Mouse (Mus musculus): ENCODE measurements around the gene Adgrb3.
"Not testable (repeated sequence)": the region's sequence is repeated elsewhere in the genome, so short reads cannot be mapped to it uniquely, and the experiment has no call there.

Adgrb3 gene

GRCm38 (mm10) chr1:25744736-25745135 is 84.8 kb downstream of the Adgrb3 start:
- peak in 1 of 2 experiments; percentile 9 for DNase-seq (ENCODE audit: low spot score in 2 of 2)

DNA sequence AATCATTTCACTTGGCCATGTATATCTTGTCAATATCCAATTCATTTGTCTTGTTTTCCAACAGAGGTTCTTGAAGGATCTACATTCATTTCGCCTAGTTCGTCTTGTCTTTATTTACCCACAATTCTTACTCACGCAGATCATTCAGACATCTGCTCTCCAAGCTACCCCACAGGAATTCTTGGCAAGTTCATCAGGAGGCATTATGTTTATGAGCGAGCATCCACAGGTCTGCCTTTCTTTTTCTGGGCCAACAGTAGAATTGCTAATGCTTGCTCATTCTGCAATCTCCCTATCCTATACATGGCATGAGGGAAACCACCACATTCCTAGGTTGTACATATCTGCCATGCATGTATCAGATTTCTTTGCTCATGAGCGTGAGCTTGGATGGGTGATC is 99.7 kb downstream of the Adgrb3 start:
- DNase-seq (ENCODE audit: low spot score in 2 of 2): no peak

- DNase-seq (ENCODE audit: low spot score in 2 of 2): no peak
Observed at GRCm38 (mm10) chr1:25711474-25711873, 118.0 kb downstream of the Adgrb3 start.

GRCm38 (mm10) chr1:25706299-25706698 is 123.2 kb downstream of the Adgrb3 start:
- DNase-seq (ENCODE audit: low spot score in 2 of 2): no peak

GRCm38 (mm10) chr1:25698702-25699250 is 130.7 kb downstream of the Adgrb3 start:
- DNase-seq (ENCODE audit: low spot score in 2 of 2): no peak

DNA sequence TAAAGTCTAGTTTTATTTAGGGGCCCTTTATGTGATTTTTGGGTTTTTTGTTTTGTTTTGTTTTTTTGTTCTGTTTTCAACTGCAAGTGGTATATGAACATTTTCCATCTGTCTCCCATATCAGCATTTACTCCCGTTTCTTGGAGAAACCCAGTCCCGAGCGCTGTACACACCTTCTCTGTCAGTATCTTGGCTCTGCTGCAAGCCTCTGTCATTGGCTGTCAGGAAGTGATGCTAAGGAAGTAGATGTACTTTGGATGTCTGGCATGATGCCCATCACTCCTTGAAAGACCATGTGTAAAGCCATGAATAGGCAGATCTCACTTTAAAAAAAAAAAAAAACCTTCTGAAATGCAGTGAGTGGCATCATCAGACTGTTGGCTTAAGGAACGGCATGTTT is 132.3 kb downstream of the Adgrb3 start:
- DNase-seq (ENCODE audit: low spot score in 2 of 2): no peak

DNA sequence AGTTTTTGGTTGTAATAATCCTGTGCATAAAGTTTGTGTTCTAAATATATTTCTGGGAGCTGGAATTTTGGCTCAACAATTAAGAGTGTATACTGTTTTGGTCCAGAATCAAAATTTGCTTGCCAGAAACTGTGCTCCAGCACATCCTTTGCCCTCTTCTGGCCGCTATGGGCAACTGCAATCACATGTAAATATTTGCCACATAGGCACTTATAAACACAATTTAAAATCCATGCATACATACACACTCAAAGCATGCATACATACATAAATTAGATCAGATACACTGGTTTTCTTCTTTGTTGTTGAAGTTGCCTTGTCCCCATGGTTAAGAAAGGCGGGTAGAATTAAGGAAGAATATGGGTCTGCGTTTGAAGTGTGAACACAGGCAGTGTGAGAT is 132.7 kb downstream of the Adgrb3 start:
- no peak for DNase-seq (ENCODE audit: low spot score in 2 of 2)

DNA sequence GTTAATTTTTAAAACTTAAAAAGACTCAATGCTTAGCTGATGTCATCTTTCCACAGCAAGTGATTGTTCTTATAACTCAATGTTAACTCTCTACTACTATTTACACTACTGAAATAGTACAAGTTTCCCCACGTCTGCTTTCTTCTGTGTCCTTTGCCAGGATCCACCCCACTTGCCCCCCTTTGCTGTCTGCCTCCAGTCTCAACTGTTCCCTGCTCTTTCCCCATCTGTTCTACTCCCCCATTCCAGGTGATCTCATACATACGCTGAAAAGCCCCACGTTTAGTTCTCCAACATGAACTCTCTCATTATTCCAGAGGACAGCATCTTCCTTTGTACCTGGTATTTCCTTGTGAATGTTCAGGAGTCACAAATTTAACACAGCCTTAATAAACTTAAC is 147.4 kb downstream of the Adgrb3 start:
- DNase-seq (ENCODE audit: low spot score in 2 of 2): no peak

DNA sequence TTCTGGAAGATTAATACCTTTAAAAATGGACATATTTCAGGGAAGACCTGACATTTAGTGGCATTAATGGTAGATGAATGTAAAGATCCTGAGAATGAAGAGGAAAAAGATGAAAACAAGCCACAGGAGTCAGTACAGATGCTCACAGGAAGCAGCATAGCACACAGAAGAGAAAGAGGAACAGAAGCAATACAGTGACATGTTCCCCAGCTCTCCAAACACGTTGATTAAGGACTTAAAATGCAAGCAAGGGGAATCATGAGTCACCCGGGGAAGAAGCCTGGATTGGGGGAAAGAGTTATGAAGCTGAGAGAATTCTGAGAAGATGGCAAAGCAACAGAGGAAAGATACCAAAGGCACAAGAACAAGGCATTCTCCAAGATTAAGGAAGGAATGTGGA is 149.9 kb downstream of the Adgrb3 start:
- no peak for DNase-seq (ENCODE audit: low spot score in 2 of 2)

DNA sequence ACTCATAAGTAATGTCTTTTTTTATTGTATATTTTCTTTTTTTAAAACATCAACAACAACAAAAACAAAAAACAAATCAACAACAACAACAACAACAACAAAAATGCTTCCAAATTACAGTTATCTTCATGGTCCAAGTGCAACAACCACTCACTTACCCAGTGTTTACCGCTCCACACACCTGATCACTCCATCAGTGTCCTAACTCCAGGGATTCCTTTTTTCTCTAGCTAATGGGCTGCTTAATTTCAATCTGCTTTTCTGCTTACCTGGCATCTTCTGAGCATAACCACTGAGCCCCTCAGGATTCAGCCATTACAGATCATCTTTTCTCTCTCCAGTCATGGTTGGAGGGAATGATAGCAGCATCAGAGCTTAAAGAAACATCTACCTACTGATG is 176.8 kb downstream of the Adgrb3 start:
- DNase-seq (ENCODE audit: low spot score in 2 of 2): no peak

DNA sequence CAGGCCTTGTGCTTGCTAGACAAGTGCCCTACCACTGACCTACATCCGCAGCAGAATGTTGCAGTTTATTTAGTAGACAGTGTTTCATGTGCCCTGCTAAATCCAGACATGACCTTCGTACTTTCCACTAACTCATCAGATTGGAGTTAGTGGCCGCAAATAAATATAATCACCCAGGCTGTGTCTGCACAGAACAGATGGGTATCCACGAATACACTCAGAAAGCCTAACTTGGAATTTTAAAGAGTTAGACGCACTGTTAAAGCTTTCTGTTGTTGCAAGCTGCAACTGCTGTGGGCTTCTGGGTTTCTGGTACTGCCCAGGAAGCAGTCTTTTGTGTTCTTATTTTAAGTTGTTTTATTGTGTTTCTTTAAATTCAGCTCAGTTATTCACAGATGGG is 185.3 kb downstream of the Adgrb3 start:
- DNase-seq (ENCODE audit: low spot score in 2 of 2): no peak

- DNase-seq (ENCODE audit: low spot score in 2 of 2): no peak
Observed at GRCm38 (mm10) chr1:25621458-25621857, 208.0 kb downstream of the Adgrb3 start.

DNA sequence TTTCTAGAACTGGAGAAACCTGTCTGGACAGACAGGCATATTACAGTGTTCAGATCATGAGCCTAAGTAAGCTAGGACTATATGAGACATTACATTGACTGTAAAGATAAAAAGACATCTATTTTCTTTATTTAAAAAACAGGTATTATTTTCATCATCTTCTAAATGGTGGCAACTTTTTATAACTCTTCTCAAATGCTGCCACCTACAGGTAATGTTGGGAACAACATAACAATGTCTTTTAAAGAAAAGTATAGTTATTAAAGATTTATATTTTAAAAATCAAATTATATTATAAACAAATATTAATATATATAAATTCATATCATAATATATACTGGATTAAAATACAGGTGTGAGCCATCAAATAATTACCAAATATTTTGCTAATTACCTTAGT is 212.6 kb downstream of the Adgrb3 start:
- DNase-seq (ENCODE audit: low spot score in 2 of 2): no peak

DNA sequence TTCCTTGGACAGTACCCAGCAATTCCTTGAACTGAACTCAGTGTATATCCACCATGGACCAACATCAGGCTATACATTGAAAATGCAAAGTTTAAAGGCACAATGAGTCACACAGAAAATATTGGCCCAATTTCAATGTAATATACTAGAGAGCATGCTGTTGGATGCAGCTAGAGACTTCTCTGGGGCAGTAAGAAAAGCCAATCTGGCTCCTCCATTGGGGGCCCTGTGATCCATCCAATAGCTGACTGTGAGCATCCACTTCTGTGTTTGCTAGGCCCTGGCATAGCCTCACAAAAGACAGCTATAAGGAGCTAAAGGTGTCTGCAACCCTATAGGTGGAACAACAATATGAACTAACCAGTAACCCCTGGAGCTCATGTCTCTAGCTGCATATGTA is 218.7 kb downstream of the Adgrb3 start:
- not testable (repeated sequence) for DNase-seq (ENCODE audit: low spot score in 2 of 2)

DNA sequence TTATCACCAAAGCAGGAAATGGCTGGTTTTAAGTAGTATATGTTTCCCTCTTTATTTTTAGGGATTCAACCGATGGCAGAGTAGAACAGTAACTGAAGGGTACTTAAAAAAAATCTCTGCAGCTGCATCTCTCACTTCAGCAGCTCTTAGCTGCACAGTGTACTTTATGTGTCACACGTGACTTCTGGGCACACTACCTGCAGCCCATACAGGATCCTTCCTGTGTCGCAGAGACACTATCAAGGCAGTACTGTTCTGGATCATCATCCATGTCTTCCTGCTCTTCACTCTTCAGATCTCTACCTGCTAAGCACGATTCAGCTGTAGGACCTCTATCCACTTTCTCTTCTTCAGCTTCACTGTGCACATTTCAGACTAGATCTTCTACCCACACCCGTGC is 230.6 kb downstream of the Adgrb3 start:
- DNase-seq (ENCODE audit: low spot score in 2 of 2): no peak

DNA sequence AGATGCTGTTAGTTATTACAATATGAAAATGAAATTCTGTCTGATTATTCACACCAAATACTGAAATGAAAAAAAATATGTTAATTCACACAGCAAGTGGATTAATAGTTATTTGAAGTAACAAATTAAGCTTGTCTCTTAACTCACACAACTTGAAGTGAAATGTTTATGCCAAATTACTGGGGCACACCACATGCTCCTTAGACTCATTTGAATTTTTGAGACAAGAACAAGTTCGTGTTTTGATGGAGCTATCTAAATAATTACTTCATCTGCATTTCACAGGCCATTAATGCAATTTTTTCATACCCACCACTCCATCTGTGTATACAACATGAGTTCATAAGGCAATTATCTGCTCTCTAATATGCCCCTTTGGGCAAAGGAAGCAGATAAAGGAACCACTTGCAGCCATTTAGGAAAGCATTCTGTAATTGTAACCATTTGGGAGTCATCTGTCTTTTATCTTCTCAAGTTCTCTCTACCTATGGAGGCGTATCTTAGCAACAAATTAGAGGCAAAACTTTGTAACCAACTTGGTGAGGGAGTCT is 240.9 kb downstream of the Adgrb3 start:
- no peak for DNase-seq (ENCODE audit: low spot score in 2 of 2)

DNA sequence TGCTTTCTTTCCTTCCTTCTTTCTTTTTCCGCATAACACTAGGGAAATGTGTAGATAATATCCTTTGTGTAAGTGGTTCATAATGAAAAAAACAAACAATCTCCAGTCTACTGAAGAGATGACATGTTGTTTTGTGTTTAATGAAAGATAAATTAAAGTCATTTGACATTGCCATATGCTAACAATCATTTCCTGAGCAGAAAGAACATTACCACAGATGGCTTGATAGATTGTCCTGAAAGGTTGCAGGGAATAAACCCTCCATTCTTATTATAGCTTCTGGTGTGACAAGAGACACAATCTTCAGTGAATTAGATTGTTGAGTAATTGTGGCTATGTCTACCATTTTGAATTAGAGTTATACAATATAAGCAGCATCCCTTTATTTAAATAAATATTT is 247.8 kb downstream of the Adgrb3 start:
- DNase-seq (ENCODE audit: low spot score in 2 of 2): no peak

DNA sequence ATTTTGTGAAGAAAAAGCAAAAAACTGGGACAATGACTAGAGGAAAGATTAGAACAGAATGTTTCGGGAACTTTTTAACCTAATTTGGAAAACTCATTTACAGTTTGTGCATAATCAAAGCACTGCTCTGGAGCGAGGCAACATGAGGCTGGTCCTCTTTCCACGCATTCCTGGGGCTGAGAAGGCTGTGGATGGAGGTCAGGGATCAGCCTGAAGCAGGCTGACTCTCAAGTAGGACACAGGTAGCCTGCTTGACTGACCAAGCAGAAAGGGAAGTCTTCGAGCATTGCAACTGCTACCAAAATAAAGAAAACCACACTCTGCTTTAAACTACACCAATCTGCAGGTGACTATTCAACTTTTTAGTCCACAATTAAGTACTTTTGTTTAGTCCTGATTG is 251.7 kb downstream of the Adgrb3 start:
- DNase-seq (ENCODE audit: low spot score in 2 of 2): no peak

DNA sequence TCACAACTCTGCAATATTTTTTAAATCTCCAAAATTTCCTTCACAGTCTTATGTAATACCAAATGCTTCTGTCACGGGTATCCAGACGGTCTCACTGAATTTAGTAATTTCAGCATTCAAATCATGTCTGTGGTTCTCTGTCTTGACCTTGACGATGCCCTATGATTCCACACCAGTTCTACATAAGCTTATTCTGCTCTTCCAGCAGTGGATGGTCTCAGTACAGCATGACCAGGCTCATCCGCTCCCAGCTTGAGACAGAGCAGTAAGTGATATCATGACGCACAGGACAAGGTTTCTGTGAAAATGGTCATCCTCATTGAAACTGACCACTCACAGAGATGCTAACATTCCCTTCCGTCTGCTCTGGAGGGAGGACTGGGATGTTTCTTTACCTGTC is 252.9 kb downstream of the Adgrb3 start:
- no peak for DNase-seq (ENCODE audit: low spot score in 2 of 2)

DNA sequence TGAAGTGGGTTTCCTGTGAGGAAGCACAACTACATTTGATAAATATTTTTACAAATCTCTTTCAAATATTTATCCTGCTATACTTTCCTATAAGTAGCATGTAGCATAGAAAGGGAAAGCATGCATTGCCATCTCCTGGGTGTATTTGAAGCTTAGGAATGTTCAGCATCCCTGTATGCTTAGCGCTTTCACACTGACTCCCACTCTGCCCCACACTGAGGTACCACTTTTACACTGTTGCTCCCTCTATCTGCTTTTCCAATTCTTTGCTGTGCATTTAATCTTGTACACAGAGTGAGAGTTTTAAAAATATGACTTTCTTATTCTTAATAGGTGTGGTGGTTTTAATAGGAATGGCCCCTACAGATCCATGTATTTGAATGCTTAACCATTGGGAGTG is 261.4 kb downstream of the Adgrb3 start:
- DNase-seq (ENCODE audit: low spot score in 2 of 2): no peak

DNA sequence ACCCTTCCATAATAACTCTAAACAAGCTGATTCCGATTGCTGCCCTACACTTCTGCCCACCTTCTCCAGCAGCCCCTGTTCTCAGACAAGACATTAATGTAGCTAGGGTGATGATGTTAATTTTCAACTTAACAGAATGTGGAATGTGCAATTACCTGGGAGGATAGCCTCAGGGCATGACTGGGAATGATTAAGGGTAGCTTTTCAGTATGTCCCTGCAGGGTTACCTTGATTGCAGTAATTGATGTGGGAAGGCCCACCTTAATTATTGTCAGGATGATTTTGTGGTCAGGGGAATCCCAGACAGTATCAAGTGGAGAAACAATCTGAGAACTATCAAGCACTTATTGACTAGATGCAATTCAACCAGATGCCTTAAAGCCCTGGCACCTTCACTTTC is 283.4 kb downstream of the Adgrb3 start:
- DNase-seq (ENCODE audit: low spot score in 2 of 2): no peak

- DNase-seq (ENCODE audit: low spot score in 2 of 2): no peak
Observed at GRCm38 (mm10) chr1:25543915-25544314, 285.6 kb downstream of the Adgrb3 start.

DNA sequence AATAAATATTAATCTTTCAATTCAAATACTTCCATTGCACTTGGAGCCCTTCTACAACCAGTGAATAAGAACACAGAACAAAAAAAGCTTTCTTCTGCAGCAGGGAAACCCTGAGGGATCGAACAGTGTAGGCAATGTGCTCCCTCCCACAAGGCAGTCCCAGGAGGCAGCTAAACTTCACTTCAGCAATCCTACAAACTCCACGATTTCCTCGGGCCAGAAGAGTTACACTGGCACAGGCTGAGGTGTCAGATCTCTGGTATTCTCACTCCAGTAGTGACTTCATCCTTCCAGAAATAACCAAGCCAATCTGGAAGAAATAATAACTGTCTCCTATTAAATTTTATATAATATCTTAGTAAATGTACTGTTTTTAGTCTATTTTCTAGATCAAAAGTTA is 286.6 kb downstream of the Adgrb3 start:
- DNase-seq (ENCODE audit: low spot score in 2 of 2): no peak

- no peak for DNase-seq (ENCODE audit: low spot score in 2 of 2)
Observed at GRCm38 (mm10) chr1:25526976-25527375, 302.5 kb downstream of the Adgrb3 start.
